Mouse (Mus musculus) forebrain, embryonic 14.5 days (tissue): Measurements from ENCODE around the gene Slpi. TPM values are rescaled to one million over a fixed set of nuclear protein-coding genes. Genes with fewer than 3 reads are reported as not detected.

Experiments used
- ATAC-seq: fragments of 200-750 bp; cut with Nextera tagmentation; 2 replicates; pipeline ENCODE4 v1.8.0; 2017; ENCODE audit warnings: mild to moderate bottlenecking, moderate library complexity
- DNase-seq: peaks from one replicate; pipeline ENCODE4 v3.0.0-alpha.2; 2015; ENCODE audit warnings: low spot score
- H3K27ac ChIP-seq: fragments of 300-500 bp; sonication (generic); 2 replicates; pipeline ENCODE4 v1.5.1; 2014; ENCODE audit warnings: low read depth, mild to moderate bottlenecking, control low read depth, low read length, moderate library complexity
- H3K27me3 ChIP-seq: fragments of 300-500 bp; sonication (generic); replicated peaks from 2 replicates; pipeline ENCODE4 v1.6.1; 2014; ENCODE audit warnings: low read length, control low read depth, mixed read lengths; ENCODE audit not compliant: control insufficient read depth, insufficient read depth
- H3K36me3 ChIP-seq: fragments of 300-500 bp; sonication (generic); 2 replicates; pipeline ENCODE4 v1.6.1; 2014; ENCODE audit warnings: low read length, control low read depth; ENCODE audit not compliant: control insufficient read depth, insufficient read depth
- H3K4me1 ChIP-seq: fragments of 300-500 bp; sonication (generic); 2 replicates; pipeline ENCODE4 v1.6.1; 2014; ENCODE audit warnings: antibody characterized with exemption, low read length, control low read depth; ENCODE audit not compliant: control insufficient read depth, insufficient read depth
- H3K4me2 ChIP-seq: fragments of 300-500 bp; sonication (generic); 2 replicates; pipeline ENCODE4 v1.6.1; 2014; ENCODE audit warnings: mild to moderate bottlenecking, control low read depth, low read length
- H3K4me3 ChIP-seq: fragments of 300-500 bp; sonication (generic); 2 replicates; pipeline ENCODE4 v1.5.1; 2014; ENCODE audit warnings: low read depth, low read length, control low read depth
- H3K9ac ChIP-seq: fragments of 300-500 bp; sonication (generic); 2 replicates; pipeline ENCODE4 v1.6.1; 2014; ENCODE audit warnings: mild to moderate bottlenecking, low read length, control low read depth, moderate library complexity
- H3K9me3 ChIP-seq: fragments of 300-500 bp; sonication (generic); replicated peaks from 2 replicates; pipeline ENCODE4 v1.6.1; 2016; ENCODE audit warnings: low read length, control low read depth, mixed read lengths; ENCODE audit not compliant: control insufficient read depth
- WGBS: fragments of 180-500 bp; shearing (Covaris S2); extraction: QIAGEN DNeasy Blood & Tissue Kit; methylation state at CpG from one replicate; pipeline ENCODE4 v1.1.7; 2014; 5-methylcytosine and 5-hydroxymethylcytosine counted together
- polyA plus RNA-seq: library from polyadenylated mRNA; unstranded; fragments of >200 nt; fragmentation: Nextera tagmentation; extraction: Ambion mirVana; gene quantifications from 2 replicates; pipeline ENCODE4 v1.2.1, GENCODE M21; 2014

Gene Slpi
- polyA plus RNA-seq, 1 experiment from 2014 or later: not detected

GRCm38 (mm10) chr2:164373187-164373586 is 15.7 kb downstream of the Slpi start:
- Histone ChIP-seq H3K4me2 (no peak overlapping the region), H3K4me3 (no peak overlapping the region), H3K27ac (no peak overlapping the region), H3K4me1 (no peaks in the 10 kb centered on the region), H3K36me3 (no peaks in the 10 kb centered on the region), H3K9ac (no peak overlapping the region), H3K9me3 (no peaks in the 10 kb centered on the region), H3K27me3 (no peaks in the 10 kb centered on the region)
- DNase-seq: no peak
- no peak for ATAC-seq
- 59% methylated on average over 4 of the region's 4 CpGs for WGBS

- Histone ChIP-seq H3K27me3 (no peaks in the 10 kb centered on the region), H3K9me3 (no peaks in the 10 kb centered on the region), H3K36me3 (no peaks in the 10 kb centered on the region), H3K4me2 (no peak overlapping the region), H3K27ac (no peak overlapping the region), H3K4me3 (no peak overlapping the region), H3K9ac (no peak overlapping the region), H3K4me1 (no peaks in the 10 kb centered on the region)
- WGBS: 43% methylated on average over 3 of the region's 3 CpGs
- no peak for ATAC-seq
- no peak for DNase-seq
Measured at GRCm38 (mm10) chr2:164372408-164373053, 16.4 kb downstream of the Slpi start.

- Histone ChIP-seq H3K4me2 (no peak overlapping the region), H3K9ac (no peak overlapping the region), H3K4me1 (no peaks in the 10 kb centered on the region), H3K36me3 (no peaks in the 10 kb centered on the region), H3K27ac (no peak overlapping the region), H3K27me3 (no peaks in the 10 kb centered on the region), H3K4me3 (no peak overlapping the region), H3K9me3 (no peaks in the 10 kb centered on the region)
- ATAC-seq: no peak
- DNase-seq: no peak
- WGBS: 85% methylated on average over 3 of the region's 3 CpGs
Measured at GRCm38 (mm10) chr2:164371371-164371770, 17.5 kb downstream of the Slpi start.

- no peak for DNase-seq
- Histone ChIP-seq H3K4me1 (no peaks in the 10 kb centered on the region), H3K9me3 (no peaks in the 10 kb centered on the region), H3K4me2 (no peak overlapping the region), H3K27me3 (no peaks in the 10 kb centered on the region), H3K36me3 (no peaks in the 10 kb centered on the region), H3K9ac (no peak overlapping the region), H3K4me3 (no peak overlapping the region), H3K27ac (no peak overlapping the region)
- no peak for ATAC-seq
- 82% methylated on average over 6 of the region's 6 CpGs for WGBS
Measured at GRCm38 (mm10) chr2:164368620-164369105, 20.2 kb downstream of the Slpi start.

GRCm38 (mm10) chr2:164366947-164367346 is 21.9 kb downstream of the Slpi start:
- no peaks in the 10 kb centered on the region for H3K4me1 ChIP-seq
- no peaks in the 10 kb centered on the region for H3K9me3 ChIP-seq
- H3K27me3 ChIP-seq: no peaks in the 10 kb centered on the region
- no peaks in the 10 kb centered on the region for H3K36me3 ChIP-seq
- WGBS: 44% methylated on average over 3 of the region's 3 CpGs
- H3K27ac ChIP-seq: no peak overlapping the region
- DNase-seq: peak; percentile 32
- H3K9ac ChIP-seq: no peak overlapping the region
- H3K4me3 ChIP-seq: no peak overlapping the region
- ATAC-seq: no peak
- no peak overlapping the region for H3K4me2 ChIP-seq

- WGBS: 31% methylated on average over 13 of the region's 13 CpGs
- Histone ChIP-seq H3K4me2 (no peak overlapping the region), H3K9ac (no peak overlapping the region), H3K4me3 (no peak overlapping the region), H3K27me3 (no peaks in the 10 kb centered on the region), H3K27ac (no peak overlapping the region), H3K4me1 (no peaks in the 10 kb centered on the region), H3K36me3 (no peaks in the 10 kb centered on the region), H3K9me3 (no peaks in the 10 kb centered on the region)
- ATAC-seq (no peak), DNase-seq (no peak)
Measured at GRCm38 (mm10) chr2:164360974-164361657, 27.8 kb downstream of the Slpi start.

- Histone ChIP-seq H3K9ac (no peak overlapping the region), H3K27ac (no peak overlapping the region), H3K4me2 (no peak overlapping the region), H3K9me3 (no peaks in the 10 kb centered on the region), H3K27me3 (no peaks in the 10 kb centered on the region), H3K4me3 (no peak overlapping the region), H3K4me1 (no peaks in the 10 kb centered on the region), H3K36me3 (no peaks in the 10 kb centered on the region)
- WGBS: 75% methylated on average over 5 of the region's 5 CpGs
- DNase-seq (no peak), ATAC-seq (no peak)
Measured at GRCm38 (mm10) chr2:164359668-164360067, 29.2 kb downstream of the Slpi start.

- WGBS: 88% methylated on average over 5 of the region's 5 CpGs
Measured at GRCm38 (mm10) chr2:164359031-164359430, 29.9 kb downstream of the Slpi start.

GRCm38 (mm10) chr2:164358373-164358772 is 30.5 kb downstream of the Slpi start:
- DNase-seq: no peak
- H3K36me3 ChIP-seq: no peaks in the 10 kb centered on the region
- no peak overlapping the region for H3K9ac ChIP-seq
- H3K4me2 ChIP-seq: no peak overlapping the region
- WGBS: 75% methylated on average over 3 of the region's 3 CpGs
- no peak overlapping the region for H3K4me3 ChIP-seq
- no peaks in the 10 kb centered on the region for H3K4me1 ChIP-seq
- no peaks in the 10 kb centered on the region for H3K9me3 ChIP-seq
- no peaks in the 10 kb centered on the region for H3K27me3 ChIP-seq
- no peak overlapping the region for H3K27ac ChIP-seq
- ATAC-seq: no peak

More at GRCm38 (mm10) chr2:164359031-164359430, 29.9 kb downstream of the Slpi start:
- Histone ChIP-seq H3K36me3 (no peaks in the 10 kb centered on the region), H3K4me3 (no peak overlapping the region), H3K4me2 (no peak overlapping the region), H3K27me3 (no peaks in the 10 kb centered on the region), H3K9ac (no peak overlapping the region), H3K27ac (no peak overlapping the region), H3K4me1 (no peaks in the 10 kb centered on the region), H3K9me3 (no peaks in the 10 kb centered on the region)
- DNase-seq (no peak), ATAC-seq (no peak)
